Mouse (Mus musculus) kidney, postnatal 0 days (tissue): ENCODE measurements at regions not wholly inside any gene's neighbourhood (a gene's known extent, or its start where the extent isn't known, plus 50 kb on each side); places are given as distances from the start of the nearest gene placed in this dataset.
A peak's percentile ranks its signal among the peaks of the same experiment; 100 is the strongest.

ENCODE experiments used
- ATAC-seq: fragments of 200-750 bp; cut with Nextera tagmentation; replicated peaks from 2 replicates; pipeline ENCODE4 v1.8.0; 2017; ENCODE audit warnings: low read depth, moderate number of reproducible peaks, moderate TSS enrichment, moderate library complexity; ENCODE audit not compliant: low FRiP score
- DNase-seq: peaks from one replicate; pipeline ENCODE4 v3.0.0-alpha.2; 2016; ENCODE audit warnings: low spot score
- H3K27ac ChIP-seq: fragments of 300-500 bp; sonication (generic); 2 replicates; pipeline ENCODE4 v1.5.1; 2014; ENCODE audit warnings: mild to moderate bottlenecking
- H3K27me3 ChIP-seq: fragments of 300-500 bp; sonication (generic); 2 replicates; pipeline ENCODE4 v1.6.1; 2014; ENCODE audit warnings: low read length, mixed read lengths; ENCODE audit not compliant: insufficient read depth
- H3K36me3 ChIP-seq: fragments of 300-500 bp; sonication (generic); 2 replicates; pipeline ENCODE4 v1.6.1; 2014; ENCODE audit warnings: low read length, mixed read lengths; ENCODE audit not compliant: insufficient read depth
- H3K4me1 ChIP-seq: fragments of 300-500 bp; sonication (generic); replicated peaks from 2 replicates; pipeline ENCODE4 v1.6.1; 2014; ENCODE audit warnings: antibody characterized with exemption, low read length, mixed read lengths; ENCODE audit not compliant: insufficient read depth
- H3K4me2 ChIP-seq: fragments of 300-500 bp; sonication (generic); 2 replicates; pipeline ENCODE4 v1.6.1; 2014; ENCODE audit warnings: mild to moderate bottlenecking, low read length, moderate library complexity, mixed read lengths
- H3K4me3 ChIP-seq: fragments of 300-500 bp; sonication (generic); replicated peaks from 2 replicates; pipeline ENCODE4 v1.5.1; 2014; ENCODE audit warnings: low read depth, low read length
- H3K9ac ChIP-seq: fragments of 300-500 bp; sonication (generic); 2 replicates; pipeline ENCODE4 v1.6.1; 2014; ENCODE audit warnings: low read depth, low read length
- H3K9me3 ChIP-seq: fragments of 300-500 bp; sonication (generic); replicated peaks from 2 replicates; pipeline ENCODE4 v1.6.1; 2016; ENCODE audit warnings: low read length, inconsistent platforms, mixed read lengths
- CTCF ChIP-seq: IDR thresholded peaks from 2 replicates; pipeline ENCODE4 v1.5.1; 2016; ENCODE audit warnings: antibody characterized with exemption, low read depth, mild to moderate bottlenecking, moderate library complexity
- WGBS: fragments of 180-500 bp; shearing (Covaris S2); extraction: QIAGEN DNeasy Blood & Tissue Kit; methylation state at CpG from one replicate; pipeline ENCODE4 v1.1.7; 2014; 5-methylcytosine and 5-hydroxymethylcytosine counted together

GRCm38 (mm10) chr10:126620802-126621201, 280.4 kb downstream of the Atp23 start:
- H3K27ac ChIP-seq = no peak overlapping the region
- H3K4me2 ChIP-seq = no peak overlapping the region
- H3K27me3 ChIP-seq = no peaks in the 10 kb centered on the region
- no peak for TF ChIP-seq CTCF
- no peak overlapping the region for H3K9ac ChIP-seq
- no peaks in the 10 kb centered on the region for H3K4me1 ChIP-seq
- no peak for ATAC-seq
- DNase-seq = no peak
- H3K36me3 ChIP-seq = no peaks in the 10 kb centered on the region
- no peaks in the 10 kb centered on the region for H3K9me3 ChIP-seq
- 87% methylated on average over 6 of the region's 6 CpGs for WGBS
- H3K4me3 ChIP-seq = no peak overlapping the region

GRCm38 (mm10) chr10:126619970-126620369, 281.2 kb downstream of the Atp23 start:
- Histone ChIP-seq H3K4me1 (no peaks in the 10 kb centered on the region), H3K27ac (no peak overlapping the region), H3K27me3 (no peaks in the 10 kb centered on the region), H3K36me3 (no peaks in the 10 kb centered on the region), H3K4me3 (no peak overlapping the region), H3K9ac (no peak overlapping the region), H3K4me2 (no peak overlapping the region), H3K9me3 (no peaks in the 10 kb centered on the region)
- 50% methylated on average over 10 of the region's 10 CpGs for WGBS
- ATAC-seq (no peak), DNase-seq (no peak)
- no peak for TF ChIP-seq CTCF

GRCm38 (mm10) chr10:126612226-126612625, 288.9 kb downstream of the Atp23 start:
- 58% methylated on average over 4 of the region's 4 CpGs for WGBS
- no peaks in the 10 kb centered on the region for H3K9me3 ChIP-seq
- H3K36me3 ChIP-seq = no peaks in the 10 kb centered on the region
- ATAC-seq (no peak), DNase-seq (no peak)
- H3K4me1 ChIP-seq = no peaks in the 10 kb centered on the region
- no peak overlapping the region for H3K9ac ChIP-seq
- H3K4me2 ChIP-seq = no peak overlapping the region
- no peaks in the 10 kb centered on the region for H3K27me3 ChIP-seq
- H3K27ac ChIP-seq = no peak overlapping the region
- TF ChIP-seq CTCF = no peak
- no peak overlapping the region for H3K4me3 ChIP-seq

- H3K36me3 ChIP-seq = no peaks in the 10 kb centered on the region
- H3K4me1 ChIP-seq = no peaks in the 10 kb centered on the region
- WGBS = 83% methylated on average over 8 of the region's 8 CpGs
- H3K27ac ChIP-seq = no peak overlapping the region
- H3K4me3 ChIP-seq = no peak overlapping the region
- no peak for TF ChIP-seq CTCF
- DNase-seq (no peak), ATAC-seq (no peak)
- no peak overlapping the region for H3K4me2 ChIP-seq
- no peaks in the 10 kb centered on the region for H3K9me3 ChIP-seq
- no peak overlapping the region for H3K9ac ChIP-seq
- no peaks in the 10 kb centered on the region for H3K27me3 ChIP-seq
These were observed 290.6 kb downstream of the Atp23 start for GRCm38 (mm10) chr10:126610506-126610905.

GRCm38 (mm10) chr10:126599686-126600085, 301.5 kb downstream of the Atp23 start:
- DNase-seq = no peak
- no peak overlapping the region for H3K4me3 ChIP-seq
- no peaks in the 10 kb centered on the region for H3K36me3 ChIP-seq
- no peak overlapping the region for H3K9ac ChIP-seq
- WGBS = 69% methylated on average over 2 of the region's 2 CpGs
- no peak overlapping the region for H3K27ac ChIP-seq
- H3K9me3 ChIP-seq = no peaks in the 10 kb centered on the region
- no peak for TF ChIP-seq CTCF
- H3K4me1 ChIP-seq = no peaks in the 10 kb centered on the region
- H3K27me3 ChIP-seq = no peaks in the 10 kb centered on the region
- ATAC-seq = no peak
- no peak overlapping the region for H3K4me2 ChIP-seq

GRCm38 (mm10) chr10:126568155-126568554, 333.0 kb downstream of the Atp23 start:
- no peaks in the 10 kb centered on the region for H3K27me3 ChIP-seq
- no peak overlapping the region for H3K4me2 ChIP-seq
- DNase-seq = no peak
- no peak for TF ChIP-seq CTCF
- H3K4me1 ChIP-seq = no peaks in the 10 kb centered on the region
- H3K36me3 ChIP-seq = no peaks in the 10 kb centered on the region
- no peak for ATAC-seq
- WGBS = 83% methylated on average over 8 of the region's 8 CpGs
- no peaks in the 10 kb centered on the region for H3K9me3 ChIP-seq
- no peak overlapping the region for H3K4me3 ChIP-seq
- no peak overlapping the region for H3K9ac ChIP-seq
- no peak overlapping the region for H3K27ac ChIP-seq

- H3K27me3 ChIP-seq = no peaks in the 10 kb centered on the region
- DNase-seq = peak; percentile 18
- WGBS = 46% methylated on average over 14 of the region's 14 CpGs
- H3K27ac ChIP-seq = no peak overlapping the region
- no peak overlapping the region for H3K4me2 ChIP-seq
- no peaks in the 10 kb centered on the region for H3K9me3 ChIP-seq
- no peak for ATAC-seq
- no peaks in the 10 kb centered on the region for H3K36me3 ChIP-seq
- no peak for TF ChIP-seq CTCF
- no peak overlapping the region for H3K9ac ChIP-seq
- H3K4me3 ChIP-seq = no peak overlapping the region
- no peaks in the 10 kb centered on the region for H3K4me1 ChIP-seq
These were observed 335.8 kb downstream of the Atp23 start for GRCm38 (mm10) chr10:126565326-126565725.
